Mouse (Mus musculus) hindbrain, embryonic 16.5 days (tissue): ENCODE results near the gene Vmn1r14. TPM values are rescaled to one million over a fixed set of nuclear protein-coding genes. Genes with fewer than 3 reads are reported as not detected.

Source experiments
- polyA plus RNA-seq: library from polyadenylated mRNA; unstranded; fragments of >200 nt; fragmentation: Nextera tagmentation; extraction: Ambion mirVana; gene quantifications from 2 replicates; pipeline ENCODE4 v1.2.1, GENCODE M21; 2015

The Vmn1r14 gene
- polyA plus RNA-seq, 1 experiment from 2014 or later, result not detected

Other genes starting within 250 kb of the Vmn1r14 start
- gene Vmn1r6, start 234.4 kb upstream of the Vmn1r14 start, polyA plus RNA-seq, result not detected in 2 replicates
- not detected in 2 replicates for gene Vmn1r7, start 206.4 kb upstream of the Vmn1r14 start, polyA plus RNA-seq
- not detected in 2 replicates for gene Vmn1r8, start 199.4 kb upstream of the Vmn1r14 start, polyA plus RNA-seq
- not detected in 2 replicates for gene Vmn1r9, start 164.9 kb upstream of the Vmn1r14 start, polyA plus RNA-seq
- not detected in 2 replicates for gene Vmn1r10, start 122.2 kb upstream of the Vmn1r14 start, polyA plus RNA-seq
- not detected in 2 replicates for gene Vmn1r11, start 98.2 kb upstream of the Vmn1r14 start, polyA plus RNA-seq
- not detected in 2 replicates for gene Vmn1r12, start 74.8 kb upstream of the Vmn1r14 start, polyA plus RNA-seq
- gene Vmn1r13, start 28.4 kb upstream of the Vmn1r14 start, polyA plus RNA-seq, result not detected in 2 replicates
- gene Vmn1r15, start 26.3 kb downstream of the Vmn1r14 start, polyA plus RNA-seq, result not detected in 2 replicates
- gene Vmn1r16, start 97.8 kb downstream of the Vmn1r14 start, polyA plus RNA-seq, result not detected in 2 replicates
- gene Vmn1r17, start 132.0 kb downstream of the Vmn1r14 start, polyA plus RNA-seq, result not detected in 2 replicates
- not detected in 2 replicates for gene Vmn1r18, start 164.1 kb downstream of the Vmn1r14 start, polyA plus RNA-seq
- gene Vmn1r19, start 172.1 kb downstream of the Vmn1r14 start, polyA plus RNA-seq, result not detected in 2 replicates
- not detected in 2 replicates for gene Vmn1r20, start 197.2 kb downstream of the Vmn1r14 start, polyA plus RNA-seq